14 mouse cellular contexts compared by ENCODE assay signal in the genomic region with DNA sequence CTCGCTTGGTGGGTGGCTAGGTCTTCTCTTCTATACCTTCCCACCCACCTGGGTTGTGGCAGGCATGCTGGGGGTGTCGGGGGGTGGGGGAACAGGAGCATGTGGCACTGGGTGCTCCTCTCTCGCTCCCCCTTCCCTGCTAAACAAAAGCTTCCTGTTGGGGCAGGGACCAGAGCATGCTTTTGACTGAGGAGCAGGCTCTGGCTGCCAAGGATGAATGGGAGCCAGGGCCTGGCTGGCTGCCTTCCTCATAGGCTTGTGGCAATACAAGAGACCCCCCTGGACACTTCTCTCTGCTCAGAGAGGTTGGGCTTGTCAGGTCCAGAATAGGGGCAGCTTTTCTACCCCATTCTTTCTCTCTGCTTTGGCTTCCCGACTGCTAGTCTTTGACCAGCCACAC. TPM values are rescaled to one million over a fixed set of nuclear protein-coding genes. Genes with fewer than 3 reads are reported as not detected.
A peak's percentile ranks its signal among the peaks of the same experiment; 100 is the strongest.
DNase-seq lines count a peak whose midpoint lies in the region; ATAC-seq and TF ChIP-seq lines count a peak whose summit lies in the region.
"Had no signal": no experiment of that assay in that cellular context is flagged by ENCODE, and none has a peak within 500 bp of the region (broad histone marks: within the 10 kb centered on the region; RNA-seq: fewer than 3 reads in every experiment).

No protein-coding gene starts in this region.

- H3K4me3 ChIP-seq in forebrain, embryonic 10.5 days: no peak overlapping the region
- no peak overlapping the region for H3K4me3 ChIP-seq in forebrain, embryonic 13.5 days
- H3K4me3 ChIP-seq in lung, embryonic 14.5 days (ENCODE audit: low read depth, low read length): no peak overlapping the region
- H3K4me3 ChIP-seq: embryonic facial prominence, embryonic 12.5 days; heart, embryonic 10.5 days had no signal

- 74% methylated on average over 4 of the region's 4 CpGs for WGBS in forebrain, embryonic 10.5 days
- 65% methylated on average over 4 of the region's 4 CpGs for WGBS in forebrain, embryonic 13.5 days
- 45% methylated on average over 4 of the region's 4 CpGs for WGBS in lung, embryonic 14.5 days

- H3K27ac ChIP-seq in forebrain, embryonic 10.5 days: 0 out of 2 replicates have a peak overlapping the region, but pooled peaks have one; percentile 44
- H3K27ac ChIP-seq in forebrain, embryonic 13.5 days: no peak overlapping the region
- H3K27ac ChIP-seq in lung, embryonic 14.5 days (ENCODE audit: low read depth): no peak overlapping the region
- H3K27ac ChIP-seq: heart, embryonic 10.5 days had no signal

- H3K4me2 ChIP-seq in forebrain, embryonic 13.5 days: no peak overlapping the region
- H3K4me2 ChIP-seq in lung, embryonic 14.5 days: no peak overlapping the region
- H3K4me2 ChIP-seq: embryonic facial prominence, embryonic 12.5 days had no signal

- no peaks in the 10 kb centered on the region for H3K9me3 ChIP-seq in forebrain, embryonic 10.5 days
- no peaks in the 10 kb centered on the region for H3K9me3 ChIP-seq in forebrain, embryonic 13.5 days (replicated peaks)
- H3K9me3 ChIP-seq in lung, embryonic 14.5 days (ENCODE audit: low read depth, low read length): no peaks in the 10 kb centered on the region
- H3K9me3 ChIP-seq: embryonic facial prominence, embryonic 12.5 days; heart, embryonic 10.5 days had no signal

- no peak overlapping the region for H3K9ac ChIP-seq in forebrain, embryonic 13.5 days
- H3K9ac ChIP-seq in lung, embryonic 14.5 days: no peak overlapping the region
- H3K9ac ChIP-seq: embryonic facial prominence, embryonic 12.5 days had no signal

- no peak for ATAC-seq in forebrain, embryonic 13.5 days
- no peak for ATAC-seq in lung, embryonic 14.5 days (ENCODE audit: insufficient read depth)

- H3K36me3 ChIP-seq in forebrain, embryonic 10.5 days (replicated peaks): no peaks in the 10 kb centered on the region
- H3K36me3 ChIP-seq in forebrain, embryonic 13.5 days (ENCODE audit: poor library complexity, severe bottlenecking): no peaks in the 10 kb centered on the region
- H3K36me3 ChIP-seq in lung, embryonic 14.5 days (ENCODE audit: insufficient read depth): no peaks in the 10 kb centered on the region
- H3K36me3 ChIP-seq: embryonic facial prominence, embryonic 12.5 days; heart, embryonic 10.5 days had no signal

- no peaks in the 10 kb centered on the region for H3K27me3 ChIP-seq in forebrain, embryonic 10.5 days (ENCODE audit: poor library complexity, severe bottlenecking)
- H3K27me3 ChIP-seq in forebrain, embryonic 13.5 days: no peaks in the 10 kb centered on the region
- no peaks in the 10 kb centered on the region for H3K27me3 ChIP-seq in lung, embryonic 14.5 days (ENCODE audit: insufficient read depth, low read length)
- H3K27me3 ChIP-seq: embryonic facial prominence, embryonic 12.5 days had no signal

- no peak for TF ChIP-seq CTCF in lung, embryonic 14.5 days (IDR thresholded peaks at IDR 0.05; ENCODE audit: low read depth)

- no peak for DNase-seq in forebrain, embryonic 10.5 days (ENCODE audit: extremely low spot score, low spot score)
- DNase-seq in lung, embryonic 14.5 days: peak; percentile 54
- no peak for DNase-seq in lung, adult 18-20 months
- peak; percentile 7 for DNase-seq in cerebellum, adult 9-10 months
- DNase-seq in layer of hippocampus, postnatal 10 days (ENCODE audit: low spot score in 2 of 2): peak; percentile 61 to 73
- no peak for DNase-seq in thymus, adult 18-20 months
- no peak for DNase-seq in spleen, postnatal 4 days (ENCODE audit: low spot score in 2 of 2)
- DNase-seq: kidney, adult 8-10 months had no signal

- H3K4me1 ChIP-seq in forebrain, embryonic 10.5 days: peaks cover 16% of the 10 kb centered on the region
- peaks cover 14% of the 10 kb centered on the region for H3K4me1 ChIP-seq in forebrain, embryonic 13.5 days
- H3K4me1 ChIP-seq in lung, embryonic 14.5 days (ENCODE audit: insufficient read depth): no peaks in the 10 kb centered on the region

RNA-seq across cellular contexts. Expression of a gene that starts 39.3 kb away (rescaled TPM):
- polyA plus RNA-seq in forebrain, embryonic 10.5 days (2016; fragmentation: Nextera tagmentation; extraction: Ambion mirVana): not detected in 2 replicates
- not detected in 2 replicates for polyA plus RNA-seq in forebrain, embryonic 13.5 days (2015; fragmentation: Nextera tagmentation; extraction: Ambion mirVana)
- polyA plus RNA-seq in lung, embryonic 14.5 days (2014; fragmentation: Nextera tagmentation; extraction: Ambion mirVana): not detected in 2 replicates
- total RNA-seq in layer of hippocampus, postnatal 10 days (2021): not detected
- total RNA-seq: adrenal gland, postnatal 4 days; left cerebral cortex, adult 8-10 months; megakaryocyte progenitor cell, adult 5-6 weeks had no signal
- polyA plus RNA-seq: embryonic facial prominence, embryonic 12.5 days; heart, embryonic 10.5 days had no signal

RNA-seq across cellular contexts. Expression of a gene that starts 58.1 kb away (rescaled TPM):
- polyA plus RNA-seq in forebrain, embryonic 10.5 days (2016; fragmentation: Nextera tagmentation; extraction: Ambion mirVana): 5.0 and 5.3 TPM in 2 replicates
- 12.0 and 14.8 TPM in 2 replicates for polyA plus RNA-seq in forebrain, embryonic 13.5 days (2015; fragmentation: Nextera tagmentation; extraction: Ambion mirVana)
- polyA plus RNA-seq in lung, embryonic 14.5 days (2014; fragmentation: Nextera tagmentation; extraction: Ambion mirVana): 21.7 and 22.2 TPM in 2 replicates
- 10 to 100 TPM; 11.4 to 12.4 TPM for total RNA-seq in layer of hippocampus, postnatal 10 days (2021)

Comparison
In these comparisons a context has a peak if more than half of its experiments do, and no peak if none do; other contexts are left out.
1. DNase-seq: peak in lung, embryonic 14.5 days (single experiment), cerebellum, adult 9-10 months (single experiment) and layer of hippocampus, postnatal 10 days (2 of 2); none in forebrain, embryonic 10.5 days (single experiment), lung, adult 18-20 months (0 of 2), thymus, adult 18-20 months (0 of 2) and spleen, postnatal 4 days (0 of 2).